Mouse (Mus musculus) right cerebral cortex, adult 2 months (tissue): ENCODE data around the gene Gm14308.
"Not testable (repeated sequence)": the region's sequence is repeated elsewhere in the genome, so short reads cannot be mapped to it uniquely, and the experiment has no call there.

Experiments used
- DNase-seq, 2 experiments: peaks; one replicate each; pipeline ENCODE4 v3.0.0; 2021 to 2022; ENCODE audit warnings: low spot score in 2 of 2

Gene Gm14308

GRCm38 (mm10) chr2:176636244-176636643, at the start of gene Gm14308:
Gene Gm14308, minus strand, starts transcription at chr2:176636344.
- not testable (repeated sequence) for DNase-seq

- DNase-seq = not testable (repeated sequence)
These were observed 34.1 kb upstream of the Gm14308 start, which contains the start of gene Zfp973 for GRCm38 (mm10) chr2:176670222-176670621. Gene Zfp973, plus strand, starts transcription at chr2:176670522.
